Mouse (Mus musculus) embryonic facial prominence, embryonic 11.5 days (tissue): Measurements from ENCODE around the gene Maml1. TPM values are rescaled to one million over a fixed set of nuclear protein-coding genes. Genes with fewer than 3 reads are reported as not detected.
A peak's percentile ranks its signal among the peaks of the same experiment; 100 is the strongest.

Experiments used
- ATAC-seq: fragments of 200-750 bp; cut with Nextera tagmentation; replicated peaks from 2 replicates; pipeline ENCODE4 v1.8.0; 2017; ENCODE audit warnings: low read depth; ENCODE audit not compliant: insufficient number of reproducible peaks, low FRiP score, low TSS enrichment
- DNase-seq: peaks from one replicate; pipeline ENCODE4 v3.0.0-alpha.2; 2015; ENCODE audit warnings: low spot score
- H3K27ac ChIP-seq: fragments of 300-500 bp; sonication (generic); replicated peaks from 2 replicates; pipeline ENCODE4 v1.5.1; 2014; ENCODE audit warnings: mild to moderate bottlenecking, low read depth, low read length, control low read depth
- H3K27me3 ChIP-seq: fragments of 300-500 bp; sonication (generic); 2 replicates; pipeline ENCODE4 v1.6.1; 2014; ENCODE audit warnings: mild to moderate bottlenecking, low read length, moderate library complexity, mixed read lengths; ENCODE audit not compliant: control insufficient read depth, insufficient read depth
- H3K36me3 ChIP-seq: fragments of 300-500 bp; sonication (generic); replicated peaks from 2 replicates; pipeline ENCODE4 v1.6.1; 2014; ENCODE audit warnings: low read depth, mild to moderate bottlenecking, low read length, moderate library complexity, mixed read lengths; ENCODE audit not compliant: control insufficient read depth, insufficient read depth
- H3K4me1 ChIP-seq: fragments of 300-500 bp; sonication (generic); 2 replicates; pipeline ENCODE4 v1.6.1; 2014; ENCODE audit warnings: low read length, mixed read lengths; ENCODE audit not compliant: control insufficient read depth, insufficient read depth
- H3K4me2 ChIP-seq: fragments of 300-500 bp; sonication (generic); 2 replicates; pipeline ENCODE4 v1.6.1; 2014; ENCODE audit warnings: low read depth, mild to moderate bottlenecking, control low read depth, low read length, moderate library complexity
- H3K4me3 ChIP-seq: fragments of 300-500 bp; sonication (generic); 2 replicates; pipeline ENCODE4 v1.5.1; 2014; ENCODE audit warnings: low read depth, low read length, control low read depth
- H3K9ac ChIP-seq: fragments of 300-500 bp; sonication (generic); replicated peaks from 2 replicates; pipeline ENCODE4 v1.6.1; 2014; ENCODE audit warnings: mild to moderate bottlenecking, control low read depth, low read length
- H3K9me3 ChIP-seq: fragments of 300-500 bp; sonication (generic); replicated peaks from 2 replicates; pipeline ENCODE4 v1.6.1; 2016; ENCODE audit warnings: mild to moderate bottlenecking, low read length, inconsistent platforms, mixed read lengths; ENCODE audit not compliant: control insufficient read depth
- WGBS: fragments of 180-500 bp; shearing (Covaris S2); extraction: QIAGEN DNeasy Blood & Tissue Kit; methylation state at CpG from one replicate; pipeline ENCODE4 v1.1.7; 2014; 5-methylcytosine and 5-hydroxymethylcytosine counted together
- polyA plus RNA-seq: library from polyadenylated mRNA; unstranded; fragments of >200 nt; fragmentation: Nextera tagmentation; extraction: Ambion mirVana; gene quantifications from 2 replicates; pipeline ENCODE4 v1.2.1, GENCODE M21; 2014

The Maml1 gene
- polyA plus RNA-seq, 1 experiment from 2014 or later, result 11.9 TPM

- no peaks in the 10 kb centered on the region; the same call in 1 of the 2 replicates for H3K36me3 ChIP-seq
- no peaks in the 10 kb centered on the region for H3K27me3 ChIP-seq
- H3K27ac ChIP-seq, result no peak overlapping the region
- 89% methylated on average over 6 of the region's 6 CpGs for WGBS
- no peaks in the 10 kb centered on the region for H3K9me3 ChIP-seq
- no peak overlapping the region for H3K4me2 ChIP-seq
- H3K9ac ChIP-seq, result no peak overlapping the region
- H3K4me3 ChIP-seq, result no peak overlapping the region
- H3K4me1 ChIP-seq, result no peaks in the 10 kb centered on the region
- no peak for DNase-seq
- no peak for ATAC-seq
Observed at GRCm38 (mm10) chr11:50277706-50278105, 14.4 kb downstream of the Maml1 start.

DNA sequence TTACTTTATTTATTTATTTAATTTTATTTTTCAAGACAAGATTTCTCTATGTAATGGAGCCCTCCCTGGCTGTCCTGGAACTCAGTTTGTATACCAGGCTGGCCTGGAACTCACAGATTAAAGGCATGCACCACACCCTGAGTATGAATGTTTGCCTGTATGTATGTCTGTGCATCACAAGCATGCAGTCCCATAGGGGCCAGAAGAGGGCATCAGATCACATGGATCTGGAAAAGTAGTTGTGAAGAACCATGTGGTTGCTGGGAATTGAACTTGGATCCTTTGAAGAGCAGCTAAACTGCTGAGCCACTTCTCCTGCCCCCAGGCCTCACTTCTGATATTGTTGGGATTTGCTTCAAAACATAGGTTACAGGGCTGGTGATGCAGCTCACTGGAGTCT lies 15.1 kb downstream of the Maml1 start:
- Histone ChIP-seq H3K4me3 (no peak overlapping the region), H3K27me3 (no peaks in the 10 kb centered on the region), H3K36me3 (no peaks in the 10 kb centered on the region; the same call in 1 of the 2 replicates), H3K4me1 (no peaks in the 10 kb centered on the region), H3K4me2 (no peak overlapping the region), H3K27ac (no peak overlapping the region), H3K9ac (no peak overlapping the region), H3K9me3 (no peaks in the 10 kb centered on the region)
- DNase-seq, result no peak
- no peak for ATAC-seq

GRCm38 (mm10) chr11:50275568-50276151 lies 16.5 kb downstream of the Maml1 start:
- H3K9ac ChIP-seq, result no peak overlapping the region
- no peak overlapping the region for H3K27ac ChIP-seq
- 87% methylated on average over 5 of the region's 5 CpGs for WGBS
- H3K36me3 ChIP-seq, result no peaks in the 10 kb centered on the region; the same call in 1 of the 2 replicates
- no peak for DNase-seq
- H3K4me1 ChIP-seq, result no peaks in the 10 kb centered on the region
- no peak for ATAC-seq
- H3K27me3 ChIP-seq, result no peaks in the 10 kb centered on the region
- no peak overlapping the region for H3K4me3 ChIP-seq
- no peaks in the 10 kb centered on the region for H3K9me3 ChIP-seq
- H3K4me2 ChIP-seq, result no peak overlapping the region

- WGBS, result 92% methylated on average over 2 of the region's 2 CpGs
- H3K36me3 ChIP-seq, result no peaks in the 10 kb centered on the region
- H3K4me2 ChIP-seq, result no peak overlapping the region
- H3K4me3 ChIP-seq, result no peak overlapping the region
- ATAC-seq (no peak), DNase-seq (no peak)
- H3K9me3 ChIP-seq, result no peaks in the 10 kb centered on the region
- H3K4me1 ChIP-seq, result no peaks in the 10 kb centered on the region
- no peak overlapping the region for H3K9ac ChIP-seq
- no peak overlapping the region for H3K27ac ChIP-seq
- H3K27me3 ChIP-seq, result no peaks in the 10 kb centered on the region
Observed at GRCm38 (mm10) chr11:50275077-50275476, 17.0 kb downstream of the Maml1 start.

DNA sequence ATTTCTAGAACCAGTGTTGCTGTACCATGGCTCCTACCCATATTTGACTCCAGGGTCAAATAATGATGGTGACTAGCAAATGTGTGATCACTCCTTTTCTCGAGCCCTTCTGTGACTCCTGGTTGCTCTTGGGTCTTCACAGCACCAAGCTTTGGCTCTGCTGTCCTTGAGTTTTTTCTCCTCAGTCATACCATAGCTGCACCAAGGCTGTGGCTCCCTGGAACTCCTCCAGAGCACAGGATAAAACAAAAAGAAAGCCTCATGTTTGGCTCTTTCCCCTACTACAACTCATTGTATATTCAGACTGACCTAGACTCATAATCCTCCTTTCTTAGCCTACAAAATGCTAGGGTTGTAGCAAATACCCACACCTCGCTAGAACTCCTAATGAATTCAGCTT lies 19.3 kb downstream of the Maml1 start:
- Histone ChIP-seq H3K4me1 (no peaks in the 10 kb centered on the region), H3K9ac (no peak overlapping the region), H3K9me3 (no peaks in the 10 kb centered on the region), H3K36me3 (no peaks in the 10 kb centered on the region), H3K4me2 (no peak overlapping the region), H3K27ac (no peak overlapping the region), H3K4me3 (no peak overlapping the region), H3K27me3 (no peaks in the 10 kb centered on the region)
- no peak for ATAC-seq
- no peak for DNase-seq
- WGBS, result 91% methylated on average over 2 of the region's 2 CpGs

DNA sequence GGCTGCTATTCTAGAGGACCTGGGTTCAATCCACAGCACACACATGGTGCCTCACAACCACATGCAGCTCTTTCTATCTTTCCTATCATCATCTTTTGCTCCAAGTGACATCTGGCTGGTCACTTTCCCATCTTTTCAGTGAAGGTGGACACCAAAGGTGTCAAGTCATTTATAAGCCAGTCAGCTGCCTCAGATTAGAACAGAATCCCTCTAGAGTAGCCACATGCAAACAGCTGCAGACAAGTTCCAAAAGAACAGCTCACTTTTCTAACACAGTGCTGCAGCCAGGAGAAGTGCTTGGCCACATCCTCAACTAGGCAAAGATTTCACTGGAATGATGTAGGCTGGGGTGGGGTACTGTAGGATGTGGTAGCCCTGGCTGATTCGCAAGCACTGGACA lies 22.2 kb downstream of the Maml1 start:
- H3K4me2 ChIP-seq, result no peak overlapping the region
- H3K36me3 ChIP-seq, result no peaks in the 10 kb centered on the region; the same call in 1 of the 2 replicates
- H3K4me1 ChIP-seq, result no peaks in the 10 kb centered on the region
- ATAC-seq (no peak), DNase-seq (no peak)
- H3K9me3 ChIP-seq, result no peaks in the 10 kb centered on the region
- H3K27me3 ChIP-seq, result no peaks in the 10 kb centered on the region
- 100% methylated on average over 1 of the region's 1 CpGs for WGBS
- H3K4me3 ChIP-seq, result no peak overlapping the region
- no peak overlapping the region for H3K9ac ChIP-seq
- no peak overlapping the region for H3K27ac ChIP-seq

DNA sequence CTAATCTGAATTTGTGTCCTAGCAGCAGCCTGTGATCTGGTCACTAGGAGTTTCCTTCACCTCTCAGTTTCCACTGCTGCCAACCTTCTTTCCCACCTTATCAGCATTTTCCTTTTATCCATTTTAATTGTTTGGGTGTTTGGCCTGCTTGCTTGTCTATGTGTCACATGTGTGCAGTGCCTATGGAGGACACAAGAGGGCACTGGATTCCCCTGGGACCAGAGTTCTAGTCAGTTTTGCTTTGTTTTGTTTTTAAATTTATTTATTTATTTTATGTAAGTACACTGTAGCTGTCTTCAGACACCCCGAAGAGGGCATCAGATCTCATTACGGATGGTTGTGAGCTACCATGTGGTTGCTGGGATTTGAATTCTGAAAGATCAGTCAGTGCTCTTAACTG lies 22.9 kb downstream of the Maml1 start:
- H3K4me2 ChIP-seq, result no peak overlapping the region
- no peaks in the 10 kb centered on the region for H3K27me3 ChIP-seq
- H3K27ac ChIP-seq, result no peak overlapping the region
- H3K4me1 ChIP-seq, result no peaks in the 10 kb centered on the region
- no peak overlapping the region for H3K4me3 ChIP-seq
- H3K9me3 ChIP-seq, result no peaks in the 10 kb centered on the region
- no peak overlapping the region for H3K9ac ChIP-seq
- no peak for ATAC-seq
- DNase-seq, result peak; percentile 35
- peaks cover 2% of the 10 kb centered on the region for H3K36me3 ChIP-seq
- WGBS, result 67% methylated on average over 2 of the region's 2 CpGs

DNA sequence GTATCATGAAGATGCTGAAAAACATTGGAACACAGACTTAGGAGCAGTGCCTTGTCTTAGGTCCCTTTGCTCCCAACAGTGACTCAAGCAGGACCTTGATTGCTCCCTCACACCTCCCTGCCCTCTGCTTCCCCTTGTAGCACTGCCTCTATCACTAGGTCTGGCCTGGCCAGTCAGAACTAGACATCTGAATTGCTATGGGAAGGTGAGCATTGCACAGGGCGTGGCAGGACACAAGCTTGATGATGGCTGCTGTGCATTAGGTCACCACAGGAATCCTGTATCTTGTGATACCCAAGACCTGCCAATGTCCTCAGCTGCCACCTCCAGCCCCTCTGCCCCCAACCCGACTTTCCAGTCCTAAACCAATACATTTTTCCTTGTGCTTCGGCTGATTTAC lies 25.1 kb downstream of the Maml1 start:
- Histone ChIP-seq H3K36me3 (peaks cover 11% of the 10 kb centered on the region), H3K4me2 (no peak overlapping the region), H3K27ac (no peak overlapping the region), H3K27me3 (no peaks in the 10 kb centered on the region), H3K4me1 (no peaks in the 10 kb centered on the region), H3K9me3 (no peaks in the 10 kb centered on the region), H3K4me3 (no peak overlapping the region), H3K9ac (no peak overlapping the region)
- DNase-seq (no peak), ATAC-seq (no peak)
- 95% methylated on average over 3 of the region's 3 CpGs for WGBS
